Mouse (Mus musculus) subcutaneous adipose tissue, adult 2 months (tissue): ENCODE measurements around the gene Gm17728. TPM values are rescaled to one million over a fixed set of nuclear protein-coding genes. Genes with fewer than 3 reads are reported as not detected.

Experiments
- polyA plus RNA-seq: library from polyadenylated mRNA; depleted of rRNA; stranded (reverse); fragments of >200 nt; gene quantifications from 2 replicates; pipeline ENCODE4 v1.2.3, GENCODE M21; 2012; ENCODE audit warnings: low replicate concordance; rRNA removed

Gm17728 gene
- not detected in 2 replicates for polyA plus RNA-seq

DNA sequence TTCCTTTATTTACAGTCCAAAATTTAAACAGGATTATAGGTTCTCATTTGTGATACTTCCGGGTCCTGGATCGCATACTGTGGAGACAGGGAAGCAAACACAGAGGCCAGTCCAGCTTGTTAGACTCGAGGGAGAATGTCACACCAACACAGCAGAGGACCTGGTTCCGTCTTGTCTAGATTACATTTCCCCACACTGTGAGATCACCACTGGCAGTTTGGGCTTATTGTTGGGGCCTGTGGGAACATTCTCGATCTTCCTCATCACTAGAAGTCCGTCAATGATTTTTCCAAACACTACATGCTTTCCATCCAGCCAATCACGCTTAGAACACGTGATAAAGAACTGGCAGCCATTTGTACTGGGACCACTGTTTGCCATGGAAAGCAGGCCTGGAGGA, at the start of gene Gm17728:
TSS of gene Gm17728 (plus strand) at position 301 of the 400 bp plus-strand sequence.

Other genes starting within 250 kb of the Gm17728 start
- gene Pabpc6, start 247.7 kb downstream of the Gm17728 start, polyA plus RNA-seq, result not detected in 2 replicates